ENCODE assay signal across 22 mouse cellular contexts in genomic region chr5:74301443-74301842, GRCm38 (mm10).
A peak's percentile ranks its signal among the peaks of the same experiment; 100 is the strongest.
DNase-seq lines count a peak whose midpoint lies in the region; ATAC-seq and TF ChIP-seq lines count a peak whose summit lies in the region.
"Had no signal": no experiment of that assay in that cellular context is flagged by ENCODE, and none has a peak within 500 bp of the region (broad histone marks: within the 10 kb centered on the region; RNA-seq: fewer than 3 reads in every experiment).

No protein-coding gene starts in this region.

- no peaks in the 10 kb centered on the region for H3K36me3 ChIP-seq in heart, embryonic 16.5 days (ENCODE audit: control insufficient read depth, insufficient read depth)
- no peaks in the 10 kb centered on the region for H3K36me3 ChIP-seq in limb, embryonic 10.5 days
- no peaks in the 10 kb centered on the region for H3K36me3 ChIP-seq in lung, postnatal 0 days (ENCODE audit: insufficient read depth, low read length)
- H3K36me3 ChIP-seq: embryonic facial prominence, embryonic 13.5 days; intestine, embryonic 15.5 days had no signal

- TF ChIP-seq CTCF in lung, postnatal 0 days (IDR thresholded peaks at IDR 0.05), result no peak

- peak; percentile 2 for DNase-seq in embryo, embryonic 10 days (ENCODE audit: low spot score)
- no peak for DNase-seq in embryo, embryonic 11 days
- no peak for DNase-seq in heart, postnatal 14 days
- no peak for DNase-seq in limb, embryonic 10.5 days (ENCODE audit: low spot score)
- peak; percentile 61 for DNase-seq in lung, postnatal 0 days (ENCODE audit: low spot score)
- DNase-seq in spleen, postnatal 36 days (ENCODE audit: low spot score in 2 of 2), result no peak
- DNase-seq in MN1 (ENCODE audit: low spot score), result no peak
- DNase-seq: adrenal gland, postnatal 10 days; cerebellum, adult 9-11 months; gastrocnemius, postnatal 10 days; heart, adult 2 months; kidney, adult 9 months; liver, postnatal 0 days; thymus, postnatal 14 days had no signal

- 98% methylated on average over 2 of the region's 2 CpGs for WGBS in heart, embryonic 16.5 days
- 93% methylated on average over 2 of the region's 2 CpGs for WGBS in limb, embryonic 10.5 days
- WGBS in lung, postnatal 0 days, result 74% methylated on average over 2 of the region's 2 CpGs

- H3K4me3 ChIP-seq in heart, embryonic 16.5 days (ENCODE audit: low read length), result no peak overlapping the region
- no peak overlapping the region for H3K4me3 ChIP-seq in limb, embryonic 10.5 days
- no peak overlapping the region for H3K4me3 ChIP-seq in lung, postnatal 0 days (ENCODE audit: low read depth, low read length)
- H3K4me3 ChIP-seq: embryonic facial prominence, embryonic 13.5 days; heart, adult 2 months; intestine, embryonic 15.5 days; layer of hippocampus, adult 2 months had no signal

- peak overlapping the region; percentile 94 for H3K27ac ChIP-seq in heart, embryonic 16.5 days (ENCODE audit: low read length)
- H3K27ac ChIP-seq in limb, embryonic 10.5 days, result peak overlapping the region; percentile 66; the same call in 1 of the 2 replicates
- no peak overlapping the region for H3K27ac ChIP-seq in lung, postnatal 0 days (ENCODE audit: low read length)
- H3K27ac ChIP-seq: embryonic facial prominence, embryonic 13.5 days; hindbrain, embryonic 14.5 days; intestine, embryonic 15.5 days; layer of hippocampus, adult 2 months; stomach, postnatal 0 days had no signal

- H3K4me2 ChIP-seq in heart, embryonic 16.5 days (ENCODE audit: low read depth, low read length), result no peak overlapping the region
- H3K4me2 ChIP-seq in lung, postnatal 0 days (replicated peaks; ENCODE audit: low read depth, low read length), result no peak overlapping the region
- H3K4me2 ChIP-seq: embryonic facial prominence, embryonic 13.5 days; hindbrain, embryonic 14.5 days; intestine, embryonic 15.5 days had no signal

- peaks cover 37% of the 10 kb centered on the region for H3K4me1 ChIP-seq in heart, embryonic 16.5 days (ENCODE audit: control insufficient read depth, insufficient read depth, low read length)
- H3K4me1 ChIP-seq in limb, embryonic 10.5 days, result peaks cover 38% of the 10 kb centered on the region
- H3K4me1 ChIP-seq in lung, postnatal 0 days (ENCODE audit: insufficient read depth, low read depth, low read length), result peaks cover 15% of the 10 kb centered on the region

- TF ChIP-seq EP300 in lung, postnatal 0 days (IDR thresholded peaks at IDR 0.05), result no peak

- H3K27me3 ChIP-seq in heart, embryonic 16.5 days (ENCODE audit: control insufficient read depth, insufficient read depth, low read length), result no peaks in the 10 kb centered on the region
- no peaks in the 10 kb centered on the region for H3K27me3 ChIP-seq in limb, embryonic 10.5 days (ENCODE audit: low read depth, poor library complexity, severe bottlenecking)
- no peaks in the 10 kb centered on the region for H3K27me3 ChIP-seq in lung, postnatal 0 days (replicated peaks; ENCODE audit: insufficient read depth, low read length)
- H3K27me3 ChIP-seq: embryonic facial prominence, embryonic 13.5 days; intestine, embryonic 15.5 days; Patski had no signal

- intact Hi-C loops in heart, postnatal 14 days (cut with DNase I), result no loop called here

- H3K9me3 ChIP-seq in heart, embryonic 16.5 days (replicated peaks; ENCODE audit: control insufficient read depth, low read length), result no peaks in the 10 kb centered on the region
- H3K9me3 ChIP-seq in limb, embryonic 10.5 days (replicated peaks), result no peaks in the 10 kb centered on the region
- no peaks in the 10 kb centered on the region for H3K9me3 ChIP-seq in lung, postnatal 0 days (ENCODE audit: low read length)
- H3K9me3 ChIP-seq: embryonic facial prominence, embryonic 13.5 days; intestine, embryonic 15.5 days had no signal

- no peak for ATAC-seq in heart, embryonic 16.5 days (replicated peaks; ENCODE audit: extremely low read depth, insufficient read depth, low FRiP score)
- ATAC-seq in lung, postnatal 0 days, result peak; percentile 70
- ATAC-seq: forebrain, embryonic 14.5 days; intestine, embryonic 15.5 days; liver, postnatal 0 days; Patski had no signal

- no peak overlapping the region for H3K9ac ChIP-seq in heart, embryonic 16.5 days (ENCODE audit: low read length)
- no peak overlapping the region for H3K9ac ChIP-seq in lung, postnatal 0 days (replicated peaks; ENCODE audit: low read depth)
- H3K9ac ChIP-seq: embryonic facial prominence, embryonic 13.5 days; hindbrain, embryonic 14.5 days; intestine, embryonic 15.5 days; liver, postnatal 0 days had no signal

Comparison
In these comparisons a context has a peak if more than half of its experiments do, and no peak if none do; other contexts are left out.
1. DNase-seq: peak in embryo, embryonic 10 days (single experiment) and lung, postnatal 0 days (single experiment); none in embryo, embryonic 11 days (single experiment), heart, postnatal 14 days (0 of 2), limb, embryonic 10.5 days (single experiment), spleen, postnatal 36 days (0 of 2) and MN1 (single experiment).